Mouse (Mus musculus): ENCODE measurements around the gene Lhfpl2. TPM values are rescaled to one million over a fixed set of nuclear protein-coding genes. Genes with fewer than 3 reads are reported as not detected.

Gene Lhfpl2
- polyA plus RNA-seq, 1 experiment from 2014 or later, result 15.1 TPM

DNA sequence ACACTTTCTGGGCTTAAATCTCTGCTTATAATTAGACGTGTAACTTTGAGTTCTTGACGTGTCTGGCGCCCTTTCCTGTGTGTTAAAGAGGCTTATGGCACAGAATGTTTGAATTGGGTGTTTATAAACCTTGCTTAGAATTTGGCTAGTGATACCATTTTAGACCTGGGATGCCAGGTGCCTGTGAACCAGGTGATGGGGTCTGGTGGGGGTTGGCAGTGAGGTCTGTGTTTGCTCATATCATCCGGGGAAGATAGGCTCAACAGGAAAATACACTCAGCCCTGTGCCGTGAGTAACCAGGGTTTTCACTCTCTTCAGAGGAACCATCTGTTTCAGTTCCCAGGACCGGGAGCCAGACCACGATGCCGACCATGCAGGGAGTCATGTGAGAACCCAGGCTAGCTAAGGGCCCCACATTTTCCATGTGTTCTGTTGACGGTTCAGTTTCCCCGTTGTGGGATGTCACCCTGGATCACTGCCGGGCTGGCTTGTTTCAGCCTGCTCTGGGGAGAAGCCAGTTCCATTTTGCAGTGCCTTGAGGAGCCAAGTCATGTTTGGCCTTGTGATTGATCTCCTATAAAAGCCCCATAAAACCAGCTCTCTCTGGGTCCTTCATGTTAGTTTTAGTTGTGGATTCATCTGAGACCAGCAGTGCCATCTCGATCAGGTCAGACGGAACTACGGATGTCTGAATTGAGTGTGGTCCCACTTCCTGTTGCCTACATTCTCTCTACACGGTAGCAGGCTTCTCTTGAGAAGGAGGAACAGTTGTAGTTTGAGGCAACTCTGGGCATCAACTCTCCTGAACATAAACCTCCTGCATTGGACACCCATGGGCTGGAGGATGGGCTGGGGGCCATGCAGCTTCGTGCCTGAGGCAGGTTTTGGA, 65.4 kb downstream of the Lhfpl2 start:
- Histone ChIP-seq H3K36me3 (ENCODE audit: control insufficient read depth, insufficient read depth, low read length) (no peaks in the 10 kb centered on the region), H3K4me2 (ENCODE audit: low read depth, low read length) (no peak overlapping the region), H3K9ac (ENCODE audit: low read depth, low read length) (no peak overlapping the region), H3K27me3 (replicated peaks; ENCODE audit: control insufficient read depth, insufficient read depth, low read length) (no peaks in the 10 kb centered on the region), H3K9me3 (ENCODE audit: control insufficient read depth, low read length) (peaks cover 2% of the 10 kb centered on the region; the same call in 1 of the 2 replicates), H3K4me1 (ENCODE audit: control insufficient read depth, insufficient read depth, low read length) (no peaks in the 10 kb centered on the region), H3K27ac (ENCODE audit: low read length) (no peak overlapping the region), H3K4me3 (ENCODE audit: low read length) (no peak overlapping the region)
- WGBS, result 76% methylated on average over 16 of the region's 16 CpGs
- peak; percentile 44; the same call in 1 of the 2 replicates for ATAC-seq

DNA sequence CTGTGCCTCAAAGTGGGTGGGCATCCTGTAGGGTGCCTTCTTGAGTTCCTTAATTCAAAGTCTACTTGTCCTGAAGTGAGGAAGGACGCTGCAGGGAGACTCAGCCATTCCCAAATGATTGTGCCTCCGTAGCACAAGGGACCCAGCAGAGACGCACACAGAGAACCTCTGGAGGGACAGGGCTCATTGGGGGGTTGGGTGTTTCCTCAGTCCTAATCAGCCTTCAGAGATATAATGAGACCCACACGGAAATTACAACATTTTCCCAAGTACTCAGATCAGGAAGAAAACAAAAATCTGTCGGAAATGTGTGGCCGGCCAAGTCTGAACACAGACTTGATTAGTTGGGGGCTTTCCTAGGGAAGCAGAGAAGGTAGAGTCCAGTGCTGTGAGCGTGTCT, 72.8 kb downstream of the Lhfpl2 start:
- no peaks in the 10 kb centered on the region for H3K36me3 ChIP-seq (ENCODE audit: control insufficient read depth, insufficient read depth, low read length)
- WGBS, result 68% methylated on average over 7 of the region's 7 CpGs
- H3K9me3 ChIP-seq (ENCODE audit: control insufficient read depth, low read length), result no peaks in the 10 kb centered on the region
- no peak overlapping the region for H3K4me2 ChIP-seq (ENCODE audit: low read depth, low read length)
- H3K9ac ChIP-seq (ENCODE audit: low read depth, low read length), result no peak overlapping the region
- no peaks in the 10 kb centered on the region for H3K27me3 ChIP-seq (replicated peaks; ENCODE audit: control insufficient read depth, insufficient read depth, low read length)
- no peak overlapping the region for H3K27ac ChIP-seq (ENCODE audit: low read length)
- peaks cover 5% of the 10 kb centered on the region; the same call in 1 of the 2 replicates for H3K4me1 ChIP-seq (ENCODE audit: control insufficient read depth, insufficient read depth, low read length)
- no peak for ATAC-seq
- H3K4me3 ChIP-seq (ENCODE audit: low read length), result no peak overlapping the region

DNA sequence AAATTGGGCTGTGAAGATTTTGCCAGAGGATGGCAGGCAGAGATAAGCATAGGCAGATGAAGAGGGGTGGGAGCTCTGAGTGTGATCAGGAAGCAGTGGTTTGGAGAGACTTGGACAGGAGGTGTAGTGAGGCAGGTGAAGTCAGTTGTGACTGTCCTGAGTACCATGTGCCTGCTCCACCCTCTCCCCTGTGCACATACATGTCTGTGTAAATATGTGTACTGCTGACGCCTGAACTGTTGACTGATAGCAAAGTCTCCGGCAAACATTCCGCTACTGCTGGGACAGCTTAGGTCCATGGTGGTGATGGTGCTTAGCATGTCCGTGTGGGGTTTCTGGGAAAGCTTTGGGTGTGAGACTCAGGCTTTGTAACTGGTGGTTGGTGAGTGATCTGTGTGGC, 73.5 kb downstream of the Lhfpl2 start:
- Histone ChIP-seq H3K9ac (ENCODE audit: low read depth, low read length) (no peak overlapping the region), H3K9me3 (ENCODE audit: control insufficient read depth, low read length) (no peaks in the 10 kb centered on the region), H3K4me3 (ENCODE audit: low read length) (no peak overlapping the region), H3K4me2 (ENCODE audit: low read depth, low read length) (no peak overlapping the region), H3K4me1 (ENCODE audit: control insufficient read depth, insufficient read depth, low read length) (peaks cover 12% of the 10 kb centered on the region), H3K27me3 (replicated peaks; ENCODE audit: control insufficient read depth, insufficient read depth, low read length) (no peaks in the 10 kb centered on the region), H3K27ac (ENCODE audit: low read length) (no peak overlapping the region), H3K36me3 (ENCODE audit: control insufficient read depth, insufficient read depth, low read length) (no peaks in the 10 kb centered on the region)
- ATAC-seq, result no peak
- 78% methylated on average over 4 of the region's 4 CpGs for WGBS

- no peaks in the 10 kb centered on the region for H3K9me3 ChIP-seq (ENCODE audit: control insufficient read depth, low read length)
- no peak overlapping the region for H3K9ac ChIP-seq (ENCODE audit: low read depth, low read length)
- peaks cover 17% of the 10 kb centered on the region for H3K4me1 ChIP-seq (ENCODE audit: control insufficient read depth, insufficient read depth, low read length)
- 65% methylated on average over 13 of the region's 13 CpGs for WGBS
- H3K4me2 ChIP-seq (ENCODE audit: low read depth, low read length), result no peak overlapping the region
- no peaks in the 10 kb centered on the region for H3K36me3 ChIP-seq (ENCODE audit: control insufficient read depth, insufficient read depth, low read length)
- no peak for ATAC-seq
- H3K4me3 ChIP-seq (ENCODE audit: low read length), result no peak overlapping the region
- H3K27me3 ChIP-seq (replicated peaks; ENCODE audit: control insufficient read depth, insufficient read depth, low read length), result no peaks in the 10 kb centered on the region
- H3K27ac ChIP-seq (ENCODE audit: low read length), result no peak overlapping the region; the same call in 1 of the 2 replicates
These were observed 74.8 kb downstream of the Lhfpl2 start for GRCm38 (mm10) chr13:94132187-94132995.

- Histone ChIP-seq H3K9me3 (ENCODE audit: control insufficient read depth, low read length) (no peaks in the 10 kb centered on the region), H3K9ac (ENCODE audit: low read depth, low read length) (no peak overlapping the region), H3K4me3 (ENCODE audit: low read length) (no peak overlapping the region), H3K27ac (ENCODE audit: low read length) (peak overlapping the region; percentile 72), H3K36me3 (ENCODE audit: control insufficient read depth, insufficient read depth, low read length) (no peaks in the 10 kb centered on the region), H3K27me3 (replicated peaks; ENCODE audit: control insufficient read depth, insufficient read depth, low read length) (no peaks in the 10 kb centered on the region), H3K4me1 (ENCODE audit: control insufficient read depth, insufficient read depth, low read length) (peaks cover 19% of the 10 kb centered on the region), H3K4me2 (ENCODE audit: low read depth, low read length) (no peak overlapping the region)
- ATAC-seq, result no peak
- 63% methylated on average over 7 of the region's 7 CpGs for WGBS
These were observed 77.0 kb downstream of the Lhfpl2 start for GRCm38 (mm10) chr13:94134646-94135045.

GRCm38 (mm10) chr13:94135180-94135579, 77.6 kb downstream of the Lhfpl2 start:
- Histone ChIP-seq H3K36me3 (ENCODE audit: control insufficient read depth, insufficient read depth, low read length) (no peaks in the 10 kb centered on the region), H3K4me3 (ENCODE audit: low read length) (no peak overlapping the region), H3K4me1 (ENCODE audit: control insufficient read depth, insufficient read depth, low read length) (peaks cover 23% of the 10 kb centered on the region), H3K4me2 (ENCODE audit: low read depth, low read length) (no peak overlapping the region), H3K27me3 (replicated peaks; ENCODE audit: control insufficient read depth, insufficient read depth, low read length) (no peaks in the 10 kb centered on the region), H3K9ac (ENCODE audit: low read depth, low read length) (no peak overlapping the region), H3K9me3 (ENCODE audit: control insufficient read depth, low read length) (no peaks in the 10 kb centered on the region), H3K27ac (ENCODE audit: low read length) (peak overlapping the region; percentile 72)
- WGBS, result 47% methylated on average over 7 of the region's 7 CpGs
- ATAC-seq, result peak; percentile 86

DNA sequence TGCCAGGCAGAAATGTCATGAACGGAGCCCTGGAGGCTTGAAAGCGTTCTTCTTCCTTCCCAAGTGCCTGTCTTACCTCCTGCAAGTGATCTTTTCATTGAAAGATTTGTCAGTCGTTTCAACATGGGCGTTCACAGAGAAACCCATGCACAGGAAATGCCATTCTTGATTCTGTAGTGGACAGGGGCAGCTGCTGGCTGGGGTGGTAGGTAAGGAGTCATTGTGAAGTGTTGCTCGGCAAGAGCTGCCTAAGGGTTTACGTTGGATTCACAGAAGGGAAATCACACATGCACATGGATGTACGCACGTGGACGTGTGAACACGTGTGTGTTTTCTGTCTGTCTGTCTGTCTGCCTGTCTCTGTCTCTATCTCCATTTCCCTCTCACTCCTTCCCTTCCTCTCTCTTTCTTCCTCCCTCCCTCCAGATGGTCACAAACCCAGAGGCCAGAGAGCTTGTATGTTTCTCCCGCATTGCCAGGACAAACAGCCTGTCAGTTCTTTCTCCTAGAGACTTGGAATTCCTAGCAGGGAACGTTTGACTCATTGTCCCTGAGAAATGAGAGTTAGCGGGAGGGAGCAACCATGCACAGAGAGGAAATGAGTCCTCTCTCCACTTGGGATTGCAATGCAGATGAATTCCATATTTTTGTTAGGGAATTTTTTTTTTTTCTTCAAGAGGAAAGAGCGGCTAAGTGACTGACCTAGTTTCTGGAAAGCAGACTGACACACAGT, 82.3 kb downstream of the Lhfpl2 start:
- Histone ChIP-seq H3K36me3 (ENCODE audit: control insufficient read depth, insufficient read depth, low read length) (no peaks in the 10 kb centered on the region), H3K27me3 (replicated peaks; ENCODE audit: control insufficient read depth, insufficient read depth, low read length) (no peaks in the 10 kb centered on the region), H3K9me3 (ENCODE audit: control insufficient read depth, low read length) (no peaks in the 10 kb centered on the region), H3K4me2 (ENCODE audit: low read depth, low read length) (no peak overlapping the region), H3K27ac (ENCODE audit: low read length) (peak overlapping the region; percentile 54), H3K4me3 (ENCODE audit: low read length) (no peak overlapping the region), H3K9ac (ENCODE audit: low read depth, low read length) (no peak overlapping the region), H3K4me1 (ENCODE audit: control insufficient read depth, insufficient read depth, low read length) (peaks cover 43% of the 10 kb centered on the region)
- WGBS, result 53% methylated on average over 14 of the region's 14 CpGs
- no peak for ATAC-seq

- Histone ChIP-seq H3K27ac (ENCODE audit: low read length) (peak overlapping the region; percentile 54), H3K4me1 (ENCODE audit: control insufficient read depth, insufficient read depth, low read length) (peaks cover 40% of the 10 kb centered on the region)
- 65% methylated on average over 4 of the region's 4 CpGs for WGBS
These were observed 82.8 kb downstream of the Lhfpl2 start for GRCm38 (mm10) chr13:94140446-94140845.

More at GRCm38 (mm10) chr13:94140446-94140845, 82.8 kb downstream of the Lhfpl2 start:
- no peaks in the 10 kb centered on the region for H3K9me3 ChIP-seq (ENCODE audit: control insufficient read depth, low read length)
- no peak for ATAC-seq
- no peaks in the 10 kb centered on the region for H3K27me3 ChIP-seq (replicated peaks; ENCODE audit: control insufficient read depth, insufficient read depth, low read length)
- no peaks in the 10 kb centered on the region for H3K36me3 ChIP-seq (ENCODE audit: control insufficient read depth, insufficient read depth, low read length)
- no peak overlapping the region for H3K4me2 ChIP-seq (ENCODE audit: low read depth, low read length)
- H3K4me3 ChIP-seq (ENCODE audit: low read length), result no peak overlapping the region
- H3K9ac ChIP-seq (ENCODE audit: low read depth, low read length), result no peak overlapping the region
